Mouse (Mus musculus) T-cell, adult 2 months (primary cell): ENCODE measurements at regions not wholly inside any gene's neighbourhood (a gene's known extent, or its start where the extent isn't known, plus 50 kb on each side); places are given as distances from the start of the nearest gene placed in this dataset.

Experiments
- DNase-seq: peaks from one replicate; pipeline ENCODE4 v3.0.0; 2022; ENCODE audit warnings: low spot score

DNA sequence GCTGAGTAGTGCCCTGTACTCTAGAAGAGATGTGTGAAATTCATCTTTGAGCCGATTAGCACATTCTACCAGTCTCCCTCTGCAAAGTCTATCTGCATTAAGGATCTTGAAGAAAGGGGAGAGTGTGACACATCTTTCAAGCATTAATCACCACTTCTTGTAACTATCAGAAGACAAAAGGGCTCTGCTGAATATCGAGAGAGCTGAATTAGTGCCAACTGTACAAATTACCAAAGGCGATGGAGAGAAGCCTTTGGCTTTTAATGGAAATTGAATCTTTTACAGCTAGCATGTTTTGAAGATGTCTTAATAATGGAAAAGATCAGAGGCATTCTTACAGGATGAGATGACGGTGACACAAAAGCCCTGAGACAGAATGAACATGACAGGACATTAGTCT, 97.2 kb upstream of the Pam start:
- DNase-seq = no peak

DNA sequence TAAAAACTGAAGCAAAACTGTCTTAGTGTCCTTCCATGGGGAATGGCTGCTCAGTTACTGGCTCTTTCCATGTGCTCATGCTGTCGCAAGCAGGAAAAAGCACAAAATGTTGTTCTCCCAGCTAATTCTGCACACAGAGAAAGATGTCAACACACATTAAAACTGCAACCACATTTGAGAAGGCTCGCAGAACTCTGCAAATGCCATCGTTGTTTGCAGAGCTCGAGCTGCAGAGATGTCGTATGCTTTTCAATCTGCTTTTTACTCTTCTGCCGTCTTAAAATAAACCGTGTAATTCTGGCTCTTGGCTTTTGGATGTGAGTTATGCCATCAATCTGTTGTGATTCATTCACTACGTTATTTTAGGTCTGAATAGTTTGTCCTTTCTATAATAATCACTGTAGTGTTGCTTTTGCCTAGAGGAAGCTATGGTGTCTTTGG, 96.6 kb upstream of the Pam start:
- DNase-seq = no peak

DNA sequence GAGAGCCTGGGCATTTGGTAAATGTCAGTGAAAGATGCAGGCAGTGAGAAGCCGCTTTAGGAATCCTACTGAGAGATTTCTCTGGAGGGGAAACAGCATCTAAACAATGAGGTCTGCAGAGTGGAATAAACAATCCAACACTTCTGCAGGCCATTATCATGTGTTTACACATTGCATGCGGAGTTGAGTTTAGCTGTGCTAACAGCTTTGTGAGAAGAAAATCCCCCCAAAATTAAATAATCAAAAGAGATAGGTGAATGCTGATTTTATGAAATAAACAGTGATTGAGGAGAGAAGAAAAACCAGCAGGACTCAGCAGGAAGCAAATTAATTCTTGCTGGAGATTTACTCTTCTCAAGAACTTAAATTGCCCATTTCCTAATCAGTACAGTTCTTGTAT, 95.9 kb upstream of the Pam start:
- DNase-seq = no peak

DNA sequence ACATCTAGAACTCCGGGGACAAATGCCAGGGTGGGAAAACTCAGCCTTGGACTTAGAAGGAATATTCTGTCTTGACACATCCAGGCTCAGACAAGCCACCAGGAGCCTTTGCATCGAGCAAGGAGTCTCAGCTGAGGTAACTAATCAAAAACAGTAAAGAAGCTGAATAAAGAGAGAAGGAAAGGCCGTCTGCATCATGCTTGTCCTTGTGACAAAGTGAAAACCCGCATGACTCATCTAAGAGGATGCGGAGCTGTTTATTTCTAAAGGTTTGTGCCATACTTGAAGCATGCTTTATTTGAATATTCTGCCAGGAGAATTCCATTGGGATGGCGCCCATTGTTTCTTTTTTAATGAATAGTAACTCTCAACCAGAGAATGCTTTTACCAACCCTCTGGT, 95.3 kb upstream of the Pam start:
- no peak for DNase-seq

DNA sequence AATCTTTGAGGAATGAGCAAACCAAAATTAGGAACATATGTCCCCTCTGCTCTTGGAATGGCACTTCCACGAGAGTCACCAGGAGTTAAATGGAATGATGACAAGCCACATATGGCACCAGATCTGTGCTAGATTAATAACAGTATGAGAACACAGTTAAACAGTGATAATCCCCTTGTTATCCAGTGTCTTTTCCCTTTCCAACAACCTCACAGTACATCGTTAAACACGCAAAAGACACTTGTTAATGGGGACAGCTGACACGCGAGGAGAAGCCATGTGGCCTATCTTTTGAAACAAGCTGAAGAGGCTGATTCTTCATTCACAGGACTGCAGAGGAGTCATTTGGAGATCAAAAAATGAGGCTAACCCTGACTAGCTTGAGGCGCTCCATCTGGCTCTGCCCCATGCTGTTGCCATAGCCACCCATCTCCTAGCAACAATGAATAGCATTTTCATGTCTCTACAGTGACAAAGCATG, 94.6 kb upstream of the Pam start:
- no peak for DNase-seq

DNA sequence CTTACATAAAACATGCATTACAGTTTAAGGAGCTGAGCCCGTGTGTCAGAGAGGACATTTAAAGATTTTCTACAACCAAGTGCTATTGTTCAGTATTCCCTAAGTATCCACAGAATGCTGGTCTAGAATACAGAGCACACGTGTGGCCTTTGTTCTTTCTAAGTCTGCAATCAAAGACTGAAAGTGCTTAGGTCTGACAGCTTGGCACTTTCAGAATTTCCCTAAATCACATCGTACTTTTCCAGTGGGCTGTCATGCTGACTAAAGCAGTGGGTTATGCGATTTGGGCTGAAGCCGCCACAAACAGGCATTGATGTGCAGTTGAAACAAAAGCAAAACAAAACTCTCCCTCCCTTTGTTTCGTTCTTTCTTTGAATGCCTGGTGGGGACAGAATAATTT, 84.9 kb upstream of the Pam start:
- DNase-seq = no peak

DNA sequence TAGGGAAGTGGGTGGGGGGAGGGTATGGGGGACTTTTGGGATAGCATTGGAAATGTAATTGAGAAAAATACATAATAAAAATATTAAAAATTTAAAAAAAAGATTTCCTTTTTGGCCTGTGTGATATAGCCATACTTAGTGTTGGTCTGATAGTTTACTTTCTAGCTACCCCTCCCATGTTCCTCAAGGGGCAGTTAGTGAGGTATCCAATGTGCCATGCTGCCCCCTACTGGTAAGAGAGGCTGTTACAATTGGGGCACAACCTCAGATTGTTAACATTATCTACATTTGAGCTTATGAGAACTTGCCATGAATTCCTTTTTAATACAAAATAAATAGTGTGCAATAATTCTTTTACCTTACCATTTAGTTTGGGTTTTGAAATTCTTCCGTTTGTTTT, 83.6 kb upstream of the Pam start:
- peak; percentile 23 for DNase-seq

DNA sequence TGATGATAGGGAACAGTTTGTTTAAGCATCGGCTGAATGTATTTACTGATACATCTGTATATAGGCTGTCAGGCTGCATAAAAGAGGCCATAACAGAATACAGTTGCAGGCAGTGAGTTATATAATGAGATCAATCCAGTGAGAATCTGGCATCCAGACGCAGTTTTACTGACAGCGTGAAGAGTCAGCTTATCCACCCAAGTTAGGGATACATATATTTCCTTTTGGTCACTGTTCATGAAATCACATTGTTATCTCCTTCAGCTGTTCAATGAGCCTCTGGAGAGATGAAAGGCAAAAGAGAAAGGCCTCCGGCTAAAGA, 79.3 kb upstream of the Pam start:
- DNase-seq = no peak

DNA sequence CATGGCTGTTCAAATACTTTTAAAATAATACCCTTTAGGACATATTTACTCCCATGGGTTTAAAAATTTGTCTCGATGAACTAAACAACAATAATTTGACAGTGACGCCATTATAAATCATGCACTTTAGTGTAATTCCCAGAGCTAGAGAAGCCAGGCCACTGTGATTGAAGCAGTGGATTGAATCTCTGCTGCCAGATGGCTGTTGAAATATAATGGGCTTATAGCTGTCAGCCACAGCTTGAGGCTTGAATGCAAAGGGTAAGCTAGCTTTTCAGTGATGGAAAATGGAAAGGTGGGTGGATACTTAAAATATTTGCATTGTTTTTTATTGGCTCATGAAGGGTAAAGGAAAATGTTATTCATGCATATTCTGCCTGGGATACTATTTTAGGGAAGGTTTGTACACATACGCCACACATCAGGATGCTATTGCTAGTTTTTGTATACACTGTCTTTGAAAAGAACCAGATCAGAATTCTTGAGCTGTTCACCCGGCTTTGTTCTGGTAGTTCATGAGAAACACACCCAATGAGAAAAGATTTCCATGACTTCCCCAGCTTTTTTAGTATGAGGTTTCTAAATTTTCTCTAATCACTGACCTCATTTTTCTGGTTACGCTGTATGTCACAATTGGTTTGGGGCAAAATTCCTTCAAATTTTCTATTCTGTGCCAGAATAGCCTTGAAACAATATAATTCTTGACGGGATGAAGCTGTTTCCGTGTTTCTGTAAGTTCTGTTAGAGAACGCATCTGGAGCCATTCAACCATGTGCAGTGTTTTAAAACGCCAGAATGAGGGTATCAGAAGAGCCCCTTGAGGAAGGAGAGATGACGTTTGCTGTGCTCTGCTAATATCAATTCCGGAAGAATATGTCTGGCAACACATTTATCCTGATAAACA, 78.7 kb upstream of the Pam start:
- DNase-seq = no peak

DNA sequence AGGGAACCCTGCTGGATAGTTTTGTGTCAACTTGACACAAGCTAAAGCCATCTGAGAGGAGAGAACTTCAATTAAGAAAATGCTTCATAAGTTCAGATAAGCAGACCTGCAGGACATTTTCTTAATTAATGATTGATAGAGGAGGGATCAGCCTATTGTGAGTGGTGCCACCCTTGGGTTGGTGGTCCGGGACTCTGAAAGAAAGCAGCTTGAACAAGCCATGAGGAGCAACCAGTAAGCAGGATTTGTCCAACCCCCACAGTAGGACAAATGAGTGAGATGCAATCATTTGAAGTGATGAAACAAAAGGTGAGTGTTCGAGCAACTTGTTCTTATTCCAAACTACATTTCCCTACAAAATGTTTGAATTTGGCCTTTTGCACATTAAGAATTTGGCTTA, 78.0 kb upstream of the Pam start:
- DNase-seq = no peak

DNA sequence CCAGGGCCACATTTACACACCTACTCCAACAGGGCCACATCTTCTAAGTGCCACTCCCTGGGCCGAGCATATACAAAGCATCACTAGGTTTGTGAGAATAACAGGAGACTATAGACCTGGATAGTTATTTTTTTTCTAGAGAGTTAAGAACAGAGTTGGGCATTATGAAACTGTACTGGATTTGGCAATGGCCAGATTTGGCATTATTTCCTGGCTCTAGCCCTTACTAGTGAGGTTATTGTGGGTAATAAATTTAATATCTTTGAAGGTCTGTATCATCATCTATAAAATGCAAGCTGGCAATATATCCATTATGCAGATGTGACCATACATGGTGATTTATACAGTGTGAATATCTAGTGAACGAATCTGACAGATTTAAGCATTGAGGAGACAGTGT, 75.8 kb upstream of the Pam start:
- no peak for DNase-seq

DNA sequence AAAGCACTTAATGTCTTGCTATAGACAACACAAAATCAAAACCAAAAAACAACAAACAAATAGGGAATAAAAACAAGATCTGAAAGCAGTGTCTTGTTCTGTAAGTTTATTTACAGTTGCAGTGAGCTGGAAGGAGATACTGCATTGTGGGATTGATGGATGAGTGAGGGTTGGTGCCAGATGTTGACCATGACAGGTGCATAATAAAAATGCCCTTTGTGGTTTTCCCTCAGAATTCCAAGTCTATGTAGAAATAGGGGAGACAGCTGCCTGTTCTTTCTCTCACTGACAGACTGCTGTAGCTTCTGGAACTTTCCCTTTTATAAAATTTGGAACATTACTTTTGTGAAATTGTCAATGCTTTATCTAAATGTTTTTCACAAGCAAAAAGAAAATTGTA, 73.9 kb upstream of the Pam start:
- no peak for DNase-seq

DNA sequence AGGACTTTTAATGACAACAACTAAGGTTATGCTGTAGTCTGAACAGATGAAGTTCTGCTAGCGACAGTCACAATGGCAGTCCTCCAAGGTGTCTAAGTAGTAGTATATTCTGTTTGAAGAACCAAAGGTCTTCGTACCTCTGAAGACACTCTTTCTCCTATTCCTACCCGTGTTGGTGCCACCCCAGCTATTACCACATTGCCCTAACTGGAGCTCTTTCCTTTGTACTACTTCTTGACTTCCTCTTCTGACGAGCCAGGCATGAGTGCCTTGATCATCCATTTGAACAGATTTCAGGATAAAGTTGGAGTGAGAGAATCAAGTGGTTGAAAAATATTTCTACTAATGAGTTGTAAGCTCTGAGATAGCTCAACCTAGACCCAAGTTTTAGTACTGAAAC, 72.4 kb upstream of the Pam start:
- no peak for DNase-seq

DNA sequence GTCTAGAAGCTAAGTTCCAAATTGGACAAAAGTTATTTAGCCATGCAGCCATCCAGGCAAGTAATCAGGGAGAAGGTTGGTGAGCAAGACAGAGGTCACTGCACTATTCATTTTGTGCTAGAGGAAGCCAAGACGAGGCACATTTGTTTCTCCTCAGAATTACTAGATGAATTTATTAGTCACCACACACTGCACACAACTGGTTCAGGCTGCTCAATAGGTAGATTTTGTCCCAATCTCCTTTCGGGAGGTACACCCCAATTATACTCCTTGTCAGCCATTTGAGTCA, 67.1 kb upstream of the Pam start:
- no peak for DNase-seq

DNA sequence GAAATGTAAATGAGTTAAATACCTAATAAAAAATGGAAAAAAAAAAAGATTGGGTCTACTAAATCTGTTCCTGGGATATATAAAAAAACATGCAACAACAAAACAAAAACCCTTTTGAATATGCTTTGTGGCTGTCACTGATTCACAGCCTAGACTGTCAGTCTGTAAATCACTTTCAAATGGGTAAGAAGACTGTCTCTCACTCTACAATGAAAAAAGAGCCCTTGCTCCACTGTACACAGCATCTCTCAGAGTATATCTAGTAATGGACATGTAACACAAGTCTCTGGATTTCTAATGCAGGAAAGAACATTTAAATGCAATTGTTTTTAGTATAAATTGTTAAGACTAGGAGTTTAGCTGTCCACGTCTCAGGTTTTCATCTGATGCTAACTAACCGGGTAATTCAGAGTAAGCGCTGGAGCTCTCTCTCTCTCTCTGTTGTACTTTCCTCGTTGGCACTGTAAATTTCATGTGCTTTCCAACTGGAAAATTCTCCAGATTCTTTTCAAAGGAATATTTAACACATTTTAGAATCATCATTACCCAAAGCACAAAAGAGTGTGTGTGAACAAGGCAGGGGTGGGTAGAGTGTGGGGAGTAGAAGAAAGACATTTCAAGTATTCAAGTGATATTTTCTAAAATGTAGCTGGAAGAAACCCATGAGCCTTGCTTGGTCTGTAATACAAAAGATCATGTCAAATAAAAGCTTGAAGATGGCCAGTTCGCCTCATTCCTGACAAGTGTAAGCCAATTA, 66.6 kb upstream of the Pam start:
- DNase-seq = no peak

DNA sequence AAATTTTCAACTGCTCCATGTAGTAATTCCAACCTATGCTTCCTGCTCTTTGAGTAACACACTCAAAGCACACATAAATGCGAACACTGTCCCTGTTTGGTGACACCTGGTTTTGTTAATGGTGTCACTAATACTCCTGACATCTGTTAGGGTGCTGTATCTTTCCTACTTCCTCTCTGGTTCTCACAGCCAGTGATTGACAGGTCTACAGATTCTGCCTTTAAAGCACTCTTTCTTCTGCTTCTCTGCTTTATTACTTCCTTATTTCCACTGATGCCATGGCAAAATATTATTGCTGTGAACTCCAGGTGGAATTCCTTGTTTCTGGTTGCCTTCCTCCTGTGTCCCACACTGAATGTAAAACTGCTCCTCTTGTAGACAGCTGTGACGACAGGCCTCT, 63.5 kb upstream of the Pam start:
- no peak for DNase-seq

DNA sequence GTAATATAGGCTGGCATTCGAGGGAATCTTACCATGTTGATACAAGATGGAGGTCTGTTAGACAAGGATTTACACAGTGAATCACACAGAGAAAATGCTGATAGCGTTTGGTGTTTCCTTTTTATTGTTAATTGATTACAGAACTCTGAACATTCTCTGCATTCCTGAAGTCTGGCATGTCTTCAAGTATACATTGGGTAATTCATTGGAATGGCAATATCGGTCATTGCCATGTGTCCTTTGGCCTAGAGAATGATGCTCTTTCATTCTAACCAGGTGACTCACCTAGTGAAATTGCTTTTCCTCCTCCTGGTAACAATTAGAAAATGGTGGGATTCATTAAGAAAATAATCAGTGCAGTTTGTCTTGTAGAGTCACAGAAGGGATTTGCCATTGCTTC, 51.9 kb upstream of the Pam start:
- DNase-seq = no peak
